Mouse (Mus musculus) embryonic fibroblast, embryonic 13.5 days (primary cell): ENCODE measurements around the gene Mettl8. TPM values are rescaled to one million over a fixed set of nuclear protein-coding genes. Genes with fewer than 3 reads are reported as not detected.

Experiments
- H3K27ac ChIP-seq: 2 replicates; pipeline ENCODE4 v1.5.1; 2012; ENCODE audit warnings: low read length, control low read depth, inconsistent platforms; ENCODE audit not compliant: insufficient read depth
- H3K4me1 ChIP-seq: 2 replicates; pipeline ENCODE4 v1.6.1; 2011; ENCODE audit warnings: low read length; ENCODE audit not compliant: control insufficient read depth, insufficient read depth
- H3K4me3 ChIP-seq: 2 replicates; pipeline ENCODE4 v1.5.1; 2011; ENCODE audit warnings: mild to moderate bottlenecking, control low read depth, low read length; ENCODE audit not compliant: insufficient read depth
- CTCF ChIP-seq: IDR thresholded peaks from 2 replicates; pipeline ENCODE4 v1.5.1; 2011; ENCODE audit warnings: mild to moderate bottlenecking, control low read depth, low read length, moderate library complexity, borderline replicate concordance; ENCODE audit not compliant: insufficient read depth
- POLR2A ChIP-seq: IDR thresholded peaks from 2 replicates; pipeline ENCODE4 v1.6.1; 2011; ENCODE audit warnings: low read depth, mild to moderate bottlenecking, control low read depth, low read length, moderate library complexity
- polyA plus RNA-seq: library from polyadenylated mRNA; stranded (reverse); fragments of >200 nt; gene quantifications from 2 replicates; pipeline ENCODE4 v1.2.4, GENCODE M21; 2011; ENCODE audit warnings: low read depth; ENCODE audit not compliant: missing spikeins, insufficient read length

Gene Mettl8
- 8.0 and 9.4 TPM in 2 replicates for polyA plus RNA-seq

GRCm38 (mm10) chr2:71055300-71056114, at the start of gene Mettl8, which contains the start of gene Dcaf17:
Gene Mettl8, minus strand, starts transcription at chr2:71055583.
Gene Dcaf17, plus strand, starts transcription at chr2:71055328.
- peak within 1 kb of the TSS; percentile 93 for H3K4me3 ChIP-seq
- TF ChIP-seq CTCF (no peak), POLR2A (peak; percentile 87)
- H3K27ac ChIP-seq, result peak within 1 kb of the TSS; percentile 87
- peaks cover 5% of the 10 kb centered on the region for H3K4me1 ChIP-seq

GRCm38 (mm10) chr2:71104696-71105095, 49.3 kb upstream of the Mettl8 start:
- Histone ChIP-seq H3K4me3 (no peak overlapping the region), H3K27ac (no peak overlapping the region), H3K4me1 (no peaks in the 10 kb centered on the region)
- no peak for TF ChIP-seq POLR2A
- no peak for TF ChIP-seq CTCF

DNA sequence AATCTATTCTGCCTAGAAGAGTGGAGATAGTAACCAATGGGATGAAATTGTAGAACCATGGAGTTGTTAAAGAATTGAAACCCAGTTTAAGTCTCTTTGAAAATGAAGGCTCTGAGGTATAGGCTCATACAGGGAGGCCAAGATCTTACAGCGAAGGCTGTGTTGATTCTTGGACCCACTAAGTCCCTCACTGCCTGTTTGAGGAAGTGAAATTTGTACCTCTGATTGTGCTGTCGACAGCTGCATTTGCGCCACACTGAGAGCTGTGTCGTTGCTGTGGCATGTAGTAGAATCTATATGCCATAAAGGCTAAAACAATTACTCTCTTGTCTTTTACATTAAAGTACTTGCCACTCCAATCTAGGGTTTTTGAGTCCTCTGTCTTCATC, 47.9 kb upstream of the Mettl8 start:
- Histone ChIP-seq H3K4me1 (no peaks in the 10 kb centered on the region), H3K4me3 (no peak overlapping the region), H3K27ac (no peak overlapping the region)
- TF ChIP-seq CTCF, result no peak
- no peak for TF ChIP-seq POLR2A

DNA sequence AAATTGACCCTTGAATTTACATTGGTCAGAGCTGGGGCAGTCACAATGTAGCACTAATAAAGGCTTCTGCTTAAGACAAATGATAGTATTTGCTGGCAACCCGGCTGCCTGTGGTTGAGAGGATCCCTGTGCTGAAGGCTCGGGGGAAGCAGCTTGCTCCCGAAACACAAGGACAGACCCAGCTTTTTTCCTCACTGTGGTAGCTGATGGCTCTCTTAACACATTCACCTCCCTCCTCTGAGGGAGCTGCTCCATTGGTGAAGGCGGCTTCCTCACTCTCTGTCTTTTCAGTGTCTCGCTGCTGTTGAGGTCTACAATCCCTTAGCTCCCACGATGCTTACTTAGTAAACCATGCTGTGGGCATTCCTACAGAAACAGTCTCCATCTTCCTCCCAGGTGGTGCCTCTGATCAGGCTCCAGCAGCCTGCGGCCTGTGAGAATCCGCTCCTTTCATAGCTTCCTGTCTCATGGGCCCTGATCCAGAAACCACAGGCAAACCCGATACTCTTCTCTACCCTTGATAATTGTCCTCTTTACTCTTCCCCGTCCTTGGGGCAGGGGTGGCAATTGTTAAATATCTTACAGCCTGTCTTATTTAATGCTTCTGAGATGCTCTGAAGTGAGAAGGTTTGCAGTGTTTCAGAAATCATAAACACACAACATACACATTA, 47.4 kb upstream of the Mettl8 start:
- TF ChIP-seq POLR2A, result no peak
- Histone ChIP-seq H3K4me1 (no peaks in the 10 kb centered on the region), H3K27ac (no peak overlapping the region), H3K4me3 (no peak overlapping the region)

GRCm38 (mm10) chr2:71096170-71096569, 40.8 kb upstream of the Mettl8 start:
- Histone ChIP-seq H3K27ac (no peak overlapping the region), H3K4me1 (no peaks in the 10 kb centered on the region), H3K4me3 (no peak overlapping the region)
- no peak for TF ChIP-seq CTCF
- TF ChIP-seq POLR2A, result no peak

GRCm38 (mm10) chr2:71090660-71091445, 35.5 kb upstream of the Mettl8 start:
- Histone ChIP-seq H3K27ac (no peak overlapping the region), H3K4me3 (no peak overlapping the region), H3K4me1 (no peaks in the 10 kb centered on the region; the same call in 1 of the 2 replicates)
- TF ChIP-seq POLR2A, result no peak
- no peak for TF ChIP-seq CTCF

DNA sequence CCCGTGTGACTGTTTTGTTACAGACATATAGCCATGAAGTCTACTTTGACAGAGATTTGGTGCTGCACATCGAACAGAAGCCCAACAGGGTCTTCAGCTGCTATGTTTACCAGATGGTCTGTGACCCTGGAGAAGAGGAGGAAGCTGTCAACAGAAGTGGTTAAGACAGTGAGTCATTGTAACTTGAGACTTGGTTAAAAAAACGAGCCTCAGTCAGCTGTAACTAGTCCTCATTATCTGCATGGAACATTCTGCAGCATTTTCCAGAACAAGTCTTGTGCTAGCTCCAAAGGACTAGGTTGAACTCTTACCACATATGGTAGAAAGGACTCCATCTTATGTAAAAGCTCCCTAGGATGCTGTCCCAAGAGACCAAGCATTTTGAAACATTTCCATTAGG, 34.4 kb upstream of the Mettl8 start:
- H3K27ac ChIP-seq, result no peak overlapping the region
- H3K4me3 ChIP-seq, result no peak overlapping the region
- H3K4me1 ChIP-seq, result no peaks in the 10 kb centered on the region; the same call in 1 of the 2 replicates
- TF ChIP-seq POLR2A, result no peak
- TF ChIP-seq CTCF, result no peak

- TF ChIP-seq POLR2A (no peak), CTCF (no peak)
- H3K4me3 ChIP-seq, result no peak overlapping the region
- no peak overlapping the region for H3K27ac ChIP-seq
- no peaks in the 10 kb centered on the region for H3K4me1 ChIP-seq
Observed at GRCm38 (mm10) chr2:71083454-71084193, 28.2 kb upstream of the Mettl8 start.

- Histone ChIP-seq H3K4me3 (no peak overlapping the region), H3K27ac (no peak overlapping the region)
- TF ChIP-seq POLR2A, result no peak
- no peak for TF ChIP-seq CTCF
Observed at GRCm38 (mm10) chr2:71082416-71082815, 27.0 kb upstream of the Mettl8 start.

More at GRCm38 (mm10) chr2:71082416-71082815, 27.0 kb upstream of the Mettl8 start:
- H3K4me1 ChIP-seq, result no peaks in the 10 kb centered on the region
